Mouse (Mus musculus): ENCODE data around the gene Bach2.

DNA sequence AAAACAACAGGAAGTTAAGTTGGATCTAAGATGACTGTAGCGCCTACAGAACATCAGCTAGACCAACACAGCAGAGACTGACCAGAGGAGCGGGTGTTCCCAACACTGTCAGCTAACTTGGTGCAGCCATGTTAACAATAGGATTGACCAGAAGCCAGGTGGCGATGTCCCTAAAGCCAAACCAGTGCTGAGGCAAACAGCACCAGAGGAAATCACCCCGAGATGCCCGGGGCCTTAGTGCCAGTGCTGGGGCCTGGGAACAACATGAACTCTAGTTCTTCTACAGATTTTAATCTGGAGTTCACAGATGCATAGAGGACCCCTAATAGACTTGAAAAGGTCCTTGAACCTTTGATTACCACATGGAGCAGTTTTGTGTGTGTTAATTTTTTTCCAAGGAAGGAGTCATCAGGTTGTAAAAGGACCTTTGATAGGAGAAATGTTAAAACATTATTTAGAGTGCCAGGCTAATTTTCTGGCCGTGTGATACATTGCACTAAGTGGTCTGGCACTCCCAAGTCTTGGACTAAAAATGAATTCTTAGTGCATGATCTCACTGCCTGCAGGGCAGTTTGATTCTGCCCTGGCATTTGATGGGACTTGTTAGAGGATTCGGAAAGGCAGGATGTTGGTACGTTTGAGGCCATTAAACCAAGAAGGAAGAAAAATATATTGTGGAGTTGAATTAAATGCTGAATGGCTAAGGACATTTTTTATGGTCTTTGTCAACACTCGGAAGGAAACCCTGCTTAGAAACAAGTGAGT is 170.7 kb downstream of the Bach2 start:
- TF ChIP-seq CTCF (conservative IDR thresholded peaks at IDR 0.05; ENCODE audit: low read length) (no peak), NANOG (IDR thresholded peaks at IDR 0.05; ENCODE audit: borderline replicate concordance, low read length) (no peak)

Data from E14TG2a.4 (cell line).